Mouse (Mus musculus) forebrain, embryonic 13.5 days (tissue): ENCODE measurements around the gene Cul4a. TPM values are rescaled to one million over a fixed set of nuclear protein-coding genes. Genes with fewer than 3 reads are reported as not detected.

Experiments used
- ATAC-seq: fragments of 200-750 bp; cut with Nextera tagmentation; 2 replicates; pipeline ENCODE4 v1.8.0; 2017
- H3K27ac ChIP-seq: fragments of 300-500 bp; sonication (generic); 2 replicates; pipeline ENCODE4 v1.5.1; 2015; ENCODE audit warnings: inconsistent platforms, mild to moderate bottlenecking, moderate library complexity
- H3K27me3 ChIP-seq: fragments of 300-500 bp; sonication (generic); 2 replicates; pipeline ENCODE4 v1.6.1; 2015; ENCODE audit warnings: mild to moderate bottlenecking, inconsistent platforms
- H3K36me3 ChIP-seq: fragments of 300-500 bp; sonication (generic); 2 replicates; pipeline ENCODE4 v1.6.1; 2015; ENCODE audit warnings: mild to moderate bottlenecking, inconsistent platforms; ENCODE audit not compliant: poor library complexity, severe bottlenecking
- H3K4me1 ChIP-seq: fragments of 300-500 bp; sonication (generic); 2 replicates; pipeline ENCODE4 v1.6.1; 2015; ENCODE audit warnings: inconsistent platforms
- H3K4me2 ChIP-seq: fragments of 300-500 bp; sonication (generic); 2 replicates; pipeline ENCODE4 v1.6.1; 2015; ENCODE audit warnings: inconsistent platforms, mild to moderate bottlenecking, moderate library complexity
- H3K4me3 ChIP-seq: fragments of 300-500 bp; sonication (generic); 2 replicates; pipeline ENCODE4 v1.5.1; 2015; ENCODE audit warnings: mild to moderate bottlenecking, inconsistent platforms
- H3K9ac ChIP-seq: fragments of 300-500 bp; sonication (generic); 2 replicates; pipeline ENCODE4 v1.6.1; 2015; ENCODE audit warnings: mild to moderate bottlenecking, inconsistent platforms
- H3K9me3 ChIP-seq: fragments of 300-500 bp; sonication (generic); replicated peaks from 2 replicates; pipeline ENCODE4 v1.6.1; 2016; ENCODE audit warnings: inconsistent platforms
- WGBS: fragments of 180-500 bp; shearing (Covaris S2); methylation state at CpG from one replicate; pipeline ENCODE4 v1.1.7; 2015; 5-methylcytosine and 5-hydroxymethylcytosine counted together
- polyA plus RNA-seq: library from polyadenylated mRNA; unstranded; fragments of >200 nt; fragmentation: Nextera tagmentation; extraction: Ambion mirVana; gene quantifications from 2 replicates; pipeline ENCODE4 v1.2.1, GENCODE M21; 2015

The Cul4a gene
- polyA plus RNA-seq, 1 experiment from 2014 or later: 66.3 TPM

DNA sequence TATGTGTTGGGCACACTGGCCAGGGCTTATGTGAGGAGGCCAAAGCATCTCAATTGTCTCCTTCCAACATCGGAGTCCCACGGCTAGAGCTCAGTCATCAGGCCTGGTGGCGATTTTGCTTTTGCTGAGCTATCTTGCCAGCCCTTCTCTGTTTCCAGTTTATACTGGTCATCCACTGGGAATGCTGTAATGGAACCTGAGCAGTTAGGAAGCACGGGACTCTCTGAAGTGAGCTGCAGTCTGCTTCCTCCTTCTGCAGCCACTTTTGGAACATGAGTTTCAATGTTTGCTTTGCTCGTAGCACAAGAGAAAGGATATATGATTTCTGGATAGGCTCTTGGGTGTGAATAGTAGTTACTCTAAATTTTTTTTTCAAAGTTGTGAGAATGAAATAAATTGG is 58.9 kb downstream of the Cul4a start:
- Histone ChIP-seq H3K9me3 (no peaks in the 10 kb centered on the region), H3K27me3 (no peaks in the 10 kb centered on the region)
- ATAC-seq: no peak

DNA sequence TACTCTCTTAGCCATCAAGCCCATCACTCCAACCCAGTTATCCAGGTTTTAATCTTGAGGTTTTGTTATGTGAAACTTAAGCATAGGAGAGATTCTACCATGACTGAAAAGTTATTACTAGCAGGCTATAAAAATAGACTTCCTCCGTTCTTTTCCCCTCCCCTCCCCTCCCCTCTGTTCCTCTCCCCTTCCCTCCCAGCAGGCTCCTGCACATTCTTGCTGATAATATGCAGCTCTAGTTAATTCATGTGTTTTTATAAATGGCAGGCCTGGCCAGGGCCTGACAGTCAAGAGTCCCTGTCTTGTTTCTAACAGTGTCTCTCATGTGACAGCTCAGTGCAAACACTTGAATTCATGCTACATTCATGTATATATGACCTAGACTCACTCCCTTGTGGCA is 65.1 kb downstream of the Cul4a start:
- WGBS: 65% methylated on average over 1 of the region's 1 CpGs
- Histone ChIP-seq H3K9ac (no peak overlapping the region), H3K4me1 (no peaks in the 10 kb centered on the region), H3K9me3 (no peaks in the 10 kb centered on the region), H3K4me3 (no peak overlapping the region), H3K4me2 (no peak overlapping the region), H3K27me3 (no peaks in the 10 kb centered on the region), H3K36me3 (peaks cover 93% of the 10 kb centered on the region), H3K27ac (no peak overlapping the region)
- no peak for ATAC-seq

More for the DNA sequence above, 58.9 kb downstream of the Cul4a start:
- Histone ChIP-seq H3K27ac (no peak overlapping the region), H3K4me1 (peaks cover 25% of the 10 kb centered on the region), H3K4me2 (no peak overlapping the region), H3K4me3 (no peak overlapping the region), H3K36me3 (peaks cover 35% of the 10 kb centered on the region), H3K9ac (no peak overlapping the region)
- 94% methylated on average over 5 of the region's 5 CpGs for WGBS

- whole genome bisulfite sequencing: 91% methylated on average over 4 of the region's 4 CpGs
- Histone ChIP-seq H3K27ac (no peak overlapping the region), H3K36me3 (peaks cover 97% of the 10 kb centered on the region), H3K9ac (no peak overlapping the region), H3K4me3 (no peak overlapping the region), H3K4me2 (no peak overlapping the region), H3K9me3 (no peaks in the 10 kb centered on the region), H3K4me1 (no peaks in the 10 kb centered on the region), H3K27me3 (no peaks in the 10 kb centered on the region)
- no peak for ATAC-seq
Observed at GRCm38 (mm10) chr8:13174305-13174704, 68.9 kb downstream of the Cul4a start.

DNA sequence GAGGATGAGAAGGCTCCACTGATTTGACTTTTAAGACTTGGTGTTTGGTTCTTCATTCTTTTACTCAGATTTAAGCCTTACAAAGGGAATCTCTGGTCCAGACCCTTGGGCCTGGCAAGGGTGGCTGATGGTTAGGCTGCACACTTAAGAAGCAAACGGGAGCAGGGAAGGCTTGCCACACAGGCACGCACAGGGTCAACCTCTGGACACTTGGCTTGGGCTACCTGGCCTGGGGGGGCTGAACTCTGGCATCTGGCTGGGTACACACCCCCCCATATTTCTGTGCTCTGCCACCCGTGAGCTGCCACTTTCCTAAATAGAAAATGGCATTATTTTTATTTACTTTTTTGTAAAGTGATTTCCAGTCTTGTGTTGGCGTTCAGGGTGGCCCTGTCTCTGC is 69.4 kb downstream of the Cul4a start:
- Histone ChIP-seq H3K36me3 (peaks cover 91% of the 10 kb centered on the region), H3K4me2 (no peak overlapping the region), H3K27me3 (no peaks in the 10 kb centered on the region), H3K4me1 (no peaks in the 10 kb centered on the region), H3K4me3 (no peak overlapping the region), H3K27ac (no peak overlapping the region), H3K9me3 (no peaks in the 10 kb centered on the region), H3K9ac (no peak overlapping the region)
- no peak for ATAC-seq
- whole genome bisulfite sequencing: 90% methylated on average over 4 of the region's 4 CpGs

DNA sequence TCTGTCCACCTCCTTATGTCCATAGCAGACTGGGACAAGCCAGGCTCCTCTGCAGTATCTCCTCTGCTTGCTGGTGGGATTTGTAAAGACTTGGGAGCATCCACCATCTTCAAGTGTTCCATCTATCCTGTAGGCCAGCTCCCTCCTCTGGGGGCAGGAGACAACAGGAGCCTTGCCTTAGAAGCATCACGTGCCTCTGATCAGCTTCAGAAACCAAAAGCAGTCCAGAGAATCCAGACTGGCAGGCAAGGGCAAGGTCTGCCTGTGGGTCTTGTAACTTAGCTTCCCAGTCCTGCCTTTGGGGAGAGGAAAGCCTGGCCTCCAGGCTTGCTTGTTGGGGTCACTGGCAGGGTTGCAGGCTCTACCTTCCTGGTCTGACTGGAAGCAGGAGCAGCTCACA is 70.2 kb downstream of the Cul4a start:
- Histone ChIP-seq H3K4me1 (no peaks in the 10 kb centered on the region), H3K9ac (no peak overlapping the region), H3K9me3 (no peaks in the 10 kb centered on the region), H3K27me3 (no peaks in the 10 kb centered on the region), H3K27ac (no peak overlapping the region), H3K4me3 (no peak overlapping the region), H3K4me2 (no peak overlapping the region), H3K36me3 (peaks cover 83% of the 10 kb centered on the region)
- WGBS: 85% methylated on average over 1 of the region's 1 CpGs
- no peak for ATAC-seq

GRCm38 (mm10) chr8:13177173-13177852 is 71.9 kb downstream of the Cul4a start:
- no peak for ATAC-seq
- no peak overlapping the region for H3K27ac ChIP-seq
- H3K4me2 ChIP-seq: no peak overlapping the region
- no peaks in the 10 kb centered on the region for H3K4me1 ChIP-seq
- no peak overlapping the region for H3K4me3 ChIP-seq
- WGBS: 92% methylated on average over 7 of the region's 7 CpGs
- H3K9me3 ChIP-seq: no peaks in the 10 kb centered on the region
- H3K36me3 ChIP-seq: peaks cover 66% of the 10 kb centered on the region
- no peaks in the 10 kb centered on the region for H3K27me3 ChIP-seq
- no peak overlapping the region for H3K9ac ChIP-seq

GRCm38 (mm10) chr8:13178137-13178536 is 72.7 kb downstream of the Cul4a start:
- H3K9ac ChIP-seq: no peak overlapping the region
- H3K4me2 ChIP-seq: no peak overlapping the region
- no peaks in the 10 kb centered on the region for H3K27me3 ChIP-seq
- H3K4me3 ChIP-seq: no peak overlapping the region
- H3K36me3 ChIP-seq: peaks cover 58% of the 10 kb centered on the region
- no peaks in the 10 kb centered on the region for H3K4me1 ChIP-seq
- H3K9me3 ChIP-seq: no peaks in the 10 kb centered on the region
- H3K27ac ChIP-seq: no peak overlapping the region
- ATAC-seq: no peak
- 95% methylated on average over 5 of the region's 5 CpGs for WGBS

DNA sequence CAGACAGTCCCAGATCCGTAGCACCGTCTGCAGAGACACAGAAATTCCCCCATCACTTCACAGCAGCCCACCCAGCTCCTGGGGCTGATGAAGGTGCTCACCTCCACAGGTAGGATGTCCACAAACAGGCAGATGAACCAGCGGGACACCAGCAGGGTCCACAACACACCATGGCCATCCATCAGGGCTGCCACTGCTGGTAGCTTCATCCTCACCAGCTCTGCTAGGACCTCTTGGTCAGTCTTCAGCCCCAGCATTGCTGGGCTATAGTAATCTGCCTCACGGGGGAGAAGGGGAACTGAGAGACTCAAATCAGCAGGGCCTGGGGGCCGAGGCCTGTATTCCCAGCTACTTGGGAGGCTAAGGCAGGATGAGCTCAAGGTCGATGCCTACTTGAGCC is 74.1 kb downstream of the Cul4a start:
- ATAC-seq: no peak
- no peaks in the 10 kb centered on the region for H3K4me1 ChIP-seq
- H3K9ac ChIP-seq: no peak overlapping the region; the same call in 1 of the 2 replicates
- no peak overlapping the region for H3K4me2 ChIP-seq
- 79% methylated on average over 6 of the region's 6 CpGs for WGBS
- no peak overlapping the region for H3K4me3 ChIP-seq
- no peak overlapping the region for H3K27ac ChIP-seq
- H3K9me3 ChIP-seq: no peaks in the 10 kb centered on the region
- H3K36me3 ChIP-seq: peaks cover 49% of the 10 kb centered on the region
- H3K27me3 ChIP-seq: no peaks in the 10 kb centered on the region

DNA sequence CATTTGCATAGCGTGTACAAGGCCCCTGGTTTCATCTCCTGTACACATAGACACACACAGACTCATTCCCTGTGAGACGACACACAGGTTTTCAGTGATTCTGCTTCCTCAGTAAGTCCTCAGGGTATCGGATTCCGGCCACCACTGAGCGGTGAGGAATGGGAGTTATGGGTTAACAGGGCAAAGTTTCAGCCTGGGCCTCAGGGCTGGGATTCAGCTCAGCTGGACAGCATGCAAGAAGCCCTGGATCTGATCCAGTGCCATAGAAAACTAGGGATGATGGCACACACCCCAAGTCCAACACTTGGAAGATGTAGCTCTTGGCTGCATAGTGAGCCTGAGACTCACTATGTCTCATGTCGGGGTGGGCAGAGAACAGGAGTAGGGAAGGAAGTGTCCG is 74.5 kb downstream of the Cul4a start:
- Histone ChIP-seq H3K4me3 (no peak overlapping the region), H3K27ac (no peak overlapping the region), H3K36me3 (peaks cover 51% of the 10 kb centered on the region), H3K27me3 (no peaks in the 10 kb centered on the region), H3K9ac (no peak overlapping the region), H3K4me1 (no peaks in the 10 kb centered on the region), H3K9me3 (no peaks in the 10 kb centered on the region), H3K4me2 (no peak overlapping the region)
- no peak for ATAC-seq
- WGBS: 77% methylated on average over 7 of the region's 7 CpGs

DNA sequence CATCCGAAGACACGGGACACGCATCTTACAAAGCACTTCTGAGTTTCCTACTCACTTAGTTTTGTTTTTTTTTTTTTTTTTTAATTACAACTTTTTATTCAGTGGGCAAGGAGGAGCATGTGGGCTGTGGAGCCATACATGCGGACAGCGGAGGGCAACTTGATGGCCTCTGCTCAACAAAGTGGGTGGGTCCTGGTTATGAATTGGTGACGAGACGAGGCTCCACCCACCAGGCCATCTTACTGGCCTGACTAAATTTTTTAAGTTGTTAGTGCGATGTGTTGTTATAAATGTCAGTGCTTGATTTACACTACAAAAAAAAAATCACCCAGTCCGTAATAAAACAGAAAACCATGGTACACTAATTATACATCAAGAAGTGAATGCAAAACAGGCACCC is 75.0 kb downstream of the Cul4a start:
- Histone ChIP-seq H3K27me3 (no peaks in the 10 kb centered on the region), H3K4me1 (no peaks in the 10 kb centered on the region), H3K27ac (no peak overlapping the region), H3K9me3 (no peaks in the 10 kb centered on the region), H3K4me3 (no peak overlapping the region), H3K36me3 (peaks cover 50% of the 10 kb centered on the region), H3K4me2 (no peak overlapping the region), H3K9ac (no peak overlapping the region)
- ATAC-seq: no peak
- 87% methylated on average over 9 of the region's 9 CpGs for WGBS

DNA sequence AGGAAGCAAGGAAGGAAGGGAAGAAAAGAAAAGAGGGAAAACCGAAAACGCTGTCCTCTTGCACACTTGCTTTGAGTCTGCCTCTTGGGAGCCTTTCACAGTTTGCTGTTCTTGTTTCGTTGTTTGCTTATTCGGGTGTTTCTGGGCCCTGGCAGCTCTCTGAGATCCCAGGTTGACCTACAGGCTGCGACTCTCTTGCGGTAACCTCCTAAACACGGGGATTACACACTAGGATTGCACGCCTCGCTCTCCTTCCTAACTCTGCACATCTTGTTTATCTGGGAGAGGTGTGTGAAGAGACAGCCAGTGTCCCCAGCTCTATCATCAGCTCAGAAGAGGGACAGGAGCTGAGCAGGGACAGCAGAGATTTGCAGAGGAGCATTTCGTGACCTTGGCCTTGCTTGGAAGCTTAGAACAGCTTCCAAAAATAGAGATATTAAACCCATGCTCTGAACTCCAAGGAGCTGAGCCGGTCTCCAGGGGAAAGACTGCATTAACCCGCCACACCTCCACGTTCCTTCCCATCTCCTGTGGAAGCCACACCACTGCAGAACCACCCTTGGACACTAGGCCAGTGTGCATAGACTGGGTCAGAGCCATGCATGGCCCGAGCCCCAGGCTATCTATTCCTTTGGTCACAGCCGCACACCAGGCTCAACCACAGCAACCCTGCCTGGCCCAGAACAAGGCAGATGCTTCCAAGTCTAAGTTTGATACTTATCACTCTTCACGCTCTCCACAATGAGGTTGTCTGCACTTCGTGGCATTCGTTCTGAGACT is 75.7 kb downstream of the Cul4a start:
- Histone ChIP-seq H3K4me1 (no peaks in the 10 kb centered on the region), H3K9ac (no peak overlapping the region), H3K9me3 (no peaks in the 10 kb centered on the region), H3K4me2 (no peak overlapping the region), H3K27me3 (no peaks in the 10 kb centered on the region), H3K4me3 (no peak overlapping the region), H3K27ac (no peak overlapping the region; the same call in 1 of the 2 replicates), H3K36me3 (peaks cover 49% of the 10 kb centered on the region)
- 88% methylated on average over 18 of the region's 18 CpGs for WGBS
- ATAC-seq: no peak

DNA sequence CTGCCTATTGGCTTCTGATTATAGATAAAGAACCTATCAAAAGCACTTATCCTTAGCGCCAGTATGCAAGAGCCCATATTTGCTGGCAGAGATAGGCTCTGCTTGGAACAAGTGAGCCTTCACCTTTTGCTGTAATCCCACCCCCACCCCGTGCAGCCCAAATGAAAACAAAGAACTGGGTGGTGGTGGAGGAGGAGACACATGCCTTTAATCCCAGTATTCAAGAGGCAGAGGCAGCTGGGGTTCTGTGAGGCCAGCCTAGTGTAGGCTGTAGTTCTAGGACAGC is 76.2 kb downstream of the Cul4a start:
- no peak overlapping the region for H3K9ac ChIP-seq
- H3K36me3 ChIP-seq: peaks cover 44% of the 10 kb centered on the region
- H3K9me3 ChIP-seq: no peaks in the 10 kb centered on the region
- H3K4me2 ChIP-seq: no peak overlapping the region
- no peaks in the 10 kb centered on the region for H3K27me3 ChIP-seq
- H3K27ac ChIP-seq: no peak overlapping the region
- no peak for ATAC-seq
- no peaks in the 10 kb centered on the region for H3K4me1 ChIP-seq
- WGBS: 52% methylated on average over 2 of the region's 2 CpGs
- H3K4me3 ChIP-seq: no peak overlapping the region

- Histone ChIP-seq H3K9ac (no peak overlapping the region), H3K27ac (no peak overlapping the region), H3K36me3 (peaks cover 41% of the 10 kb centered on the region), H3K4me1 (no peaks in the 10 kb centered on the region; the same call in 1 of the 2 replicates), H3K4me3 (no peak overlapping the region), H3K9me3 (no peaks in the 10 kb centered on the region), H3K27me3 (no peaks in the 10 kb centered on the region), H3K4me2 (no peak overlapping the region)
- ATAC-seq: no peak
- 90% methylated on average over 8 of the region's 8 CpGs for WGBS
Observed at GRCm38 (mm10) chr8:13186819-13187218, 81.4 kb downstream of the Cul4a start.
